Mouse (Mus musculus) stomach, embryonic 15.5 days (tissue): ENCODE measurements around the gene Map3k11. TPM values are rescaled to one million over a fixed set of nuclear protein-coding genes. Genes with fewer than 3 reads are reported as not detected.
A peak's percentile ranks its signal among the peaks of the same experiment; 100 is the strongest.

Source experiments
- ATAC-seq: fragments of 200-750 bp; cut with Nextera tagmentation; 2 replicates; pipeline ENCODE4 v1.8.0; 2017; ENCODE audit warnings: low read depth, moderate number of reproducible peaks, moderate TSS enrichment; ENCODE audit not compliant: insufficient read depth, low FRiP score
- H3K27ac ChIP-seq: fragments of 300-500 bp; sonication (generic); 2 replicates; pipeline ENCODE4 v1.5.1; 2015; ENCODE audit warnings: mild to moderate bottlenecking, inconsistent platforms
- H3K27me3 ChIP-seq: fragments of 300-500 bp; sonication (generic); replicated peaks from 2 replicates; pipeline ENCODE4 v1.6.1; 2015; ENCODE audit warnings: inconsistent platforms
- H3K36me3 ChIP-seq: fragments of 300-500 bp; sonication (generic); 2 replicates; pipeline ENCODE4 v1.6.1; 2015; ENCODE audit warnings: inconsistent platforms
- H3K4me1 ChIP-seq: fragments of 300-500 bp; sonication (generic); 2 replicates; pipeline ENCODE4 v1.6.1; 2015; ENCODE audit warnings: inconsistent platforms
- H3K4me2 ChIP-seq: fragments of 300-500 bp; sonication (generic); 2 replicates; pipeline ENCODE4 v1.6.1; 2015; ENCODE audit warnings: mild to moderate bottlenecking, inconsistent platforms
- H3K4me3 ChIP-seq: fragments of 300-500 bp; sonication (generic); replicated peaks from 2 replicates; pipeline ENCODE4 v1.5.1; 2015; ENCODE audit warnings: inconsistent platforms
- H3K9ac ChIP-seq: fragments of 300-500 bp; sonication (generic); 2 replicates; pipeline ENCODE4 v1.6.1; 2015; ENCODE audit warnings: inconsistent platforms
- H3K9me3 ChIP-seq: fragments of 300-500 bp; sonication (generic); 2 replicates; pipeline ENCODE4 v1.6.1; 2016; ENCODE audit warnings: inconsistent platforms
- WGBS: fragments of 180-500 bp; shearing (Covaris S2); methylation state at CpG from one replicate; pipeline ENCODE4 v1.1.7; 2015; 5-methylcytosine and 5-hydroxymethylcytosine counted together
- polyA plus RNA-seq: library from polyadenylated mRNA; unstranded; fragments of >200 nt; fragmentation: Nextera tagmentation; extraction: Ambion mirVana; gene quantifications from 2 replicates; pipeline ENCODE4 v1.2.1, GENCODE M21; 2015

Gene Map3k11
- polyA plus RNA-seq, 1 experiment from 2014 or later = 27.7 TPM

DNA sequence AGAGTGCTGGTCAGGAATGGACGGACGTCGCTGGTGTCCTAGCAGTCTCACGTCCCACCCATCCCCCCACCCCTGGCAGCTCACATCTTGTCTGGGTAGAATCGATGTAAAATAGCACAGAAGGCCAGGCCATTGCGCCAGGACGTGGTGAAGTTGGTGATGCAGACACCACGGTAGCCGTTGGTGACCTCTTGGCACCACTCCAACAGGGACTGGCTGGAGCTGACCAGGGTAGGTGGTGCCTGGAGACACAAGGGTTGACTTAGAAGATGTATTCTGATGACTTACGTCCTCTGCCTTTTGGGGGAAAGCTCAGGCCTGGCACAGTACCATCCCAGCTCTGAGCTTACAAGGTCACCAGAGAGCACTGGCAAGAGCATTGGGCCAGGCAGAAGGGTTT, 28.4 kb downstream of the Map3k11 start:
- H3K9me3 ChIP-seq = no peaks in the 10 kb centered on the region
- H3K4me2 ChIP-seq = no peak overlapping the region
- no peak for ATAC-seq
- H3K27me3 ChIP-seq = no peaks in the 10 kb centered on the region
- H3K27ac ChIP-seq = no peak overlapping the region
- peaks cover 33% of the 10 kb centered on the region for H3K36me3 ChIP-seq
- H3K4me1 ChIP-seq = peaks cover 18% of the 10 kb centered on the region
- no peak overlapping the region for H3K9ac ChIP-seq
- H3K4me3 ChIP-seq = no peak overlapping the region
- 49% methylated on average over 10 of the region's 10 CpGs for WGBS

DNA sequence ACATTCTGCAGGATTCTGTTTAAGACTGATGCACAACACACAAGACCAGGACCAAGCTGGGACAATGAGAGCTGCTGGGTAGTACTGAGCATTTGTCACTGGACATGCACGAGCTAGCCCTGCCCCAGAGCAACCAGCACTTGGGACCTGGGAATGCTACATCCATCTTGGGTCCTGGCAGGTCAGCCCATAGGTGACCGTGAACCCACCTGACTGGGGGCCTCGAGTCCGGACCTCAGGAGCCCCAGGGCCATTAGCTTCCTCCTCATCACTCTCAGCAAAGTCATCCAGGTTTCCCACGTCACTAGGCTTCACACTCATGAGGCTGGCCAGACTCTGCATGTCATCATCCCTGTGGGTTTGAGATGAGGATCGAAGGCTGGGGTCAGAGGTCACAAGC, 32.7 kb downstream of the Map3k11 start:
- H3K27me3 ChIP-seq = no peaks in the 10 kb centered on the region
- 93% methylated on average over 6 of the region's 6 CpGs for WGBS
- no peak overlapping the region for H3K27ac ChIP-seq
- H3K9ac ChIP-seq = no peak overlapping the region
- peaks cover 36% of the 10 kb centered on the region for H3K36me3 ChIP-seq
- peaks cover 26% of the 10 kb centered on the region for H3K4me1 ChIP-seq
- no peak overlapping the region for H3K4me2 ChIP-seq
- no peak for ATAC-seq
- no peaks in the 10 kb centered on the region for H3K9me3 ChIP-seq
- no peak overlapping the region for H3K4me3 ChIP-seq

DNA sequence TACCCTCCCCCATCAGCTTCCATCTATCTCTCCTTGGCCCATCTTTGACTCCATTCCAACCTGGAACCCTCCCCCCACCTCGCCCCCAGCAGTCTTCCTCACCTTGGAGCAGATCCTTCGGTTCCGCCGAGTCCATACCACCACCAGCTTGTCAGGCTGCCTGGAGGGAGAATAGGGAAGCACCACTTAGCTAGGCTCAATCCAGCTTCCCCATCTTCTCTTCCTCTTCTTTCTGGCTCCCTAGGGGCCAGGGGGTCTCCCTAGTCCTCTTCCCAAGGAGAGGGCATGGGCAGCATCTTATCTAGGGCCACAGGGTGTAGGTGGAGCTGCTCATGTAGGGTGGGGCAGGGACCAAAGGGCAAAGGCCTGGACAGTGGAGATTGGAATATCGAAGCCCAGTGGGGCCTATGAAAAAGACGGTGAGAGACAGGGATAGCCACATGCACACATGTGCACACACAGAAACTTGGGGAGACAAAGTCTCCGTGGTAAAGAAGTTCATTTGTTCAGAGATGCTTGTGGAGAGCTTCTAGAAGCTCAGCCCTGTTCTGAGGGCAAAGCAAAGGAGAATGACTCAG, 34.4 kb downstream of the Map3k11 start:
- Histone ChIP-seq H3K9ac (no peak overlapping the region), H3K4me2 (no peak overlapping the region), H3K9me3 (no peaks in the 10 kb centered on the region), H3K36me3 (peaks cover 36% of the 10 kb centered on the region), H3K27me3 (no peaks in the 10 kb centered on the region), H3K4me1 (peaks cover 39% of the 10 kb centered on the region), H3K27ac (no peak overlapping the region), H3K4me3 (peak overlapping the region; percentile 3; the same call in 1 of the 2 replicates)
- 84% methylated on average over 7 of the region's 7 CpGs for WGBS
- peak; percentile 45; the same call in 1 of the 2 replicates for ATAC-seq

DNA sequence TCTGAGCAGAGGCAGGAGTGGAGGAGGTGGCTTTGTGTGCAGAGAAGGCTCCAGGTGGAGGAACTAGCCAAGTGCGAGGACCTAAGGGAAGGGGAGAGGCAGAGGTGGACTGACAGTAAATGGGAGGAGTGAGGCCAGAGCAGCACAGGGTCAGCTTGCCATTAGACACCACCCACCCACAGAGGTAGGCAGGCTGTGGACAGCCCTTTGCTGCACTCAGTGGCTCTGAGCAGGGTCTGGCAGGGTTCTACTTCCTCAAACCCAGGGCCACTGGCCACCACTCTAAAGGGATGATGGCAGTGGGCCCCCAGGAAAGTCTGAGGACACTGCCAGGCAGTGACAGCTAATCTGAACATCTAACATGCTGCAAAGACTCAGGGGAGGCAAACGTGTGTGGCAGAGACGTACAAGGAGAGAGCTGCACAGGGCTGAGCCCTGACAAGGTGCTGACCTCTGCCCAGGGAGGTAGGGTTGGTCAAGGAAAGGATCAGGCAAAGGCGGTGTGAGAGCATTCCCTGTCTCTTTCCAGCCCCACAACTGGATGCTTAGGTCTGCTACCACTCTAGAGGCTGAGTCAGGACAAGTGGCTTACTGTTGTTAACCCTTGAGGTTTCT, 35.5 kb downstream of the Map3k11 start:
- Histone ChIP-seq H3K27ac (peak overlapping the region; percentile 81; the same call in 1 of the 2 replicates), H3K27me3 (no peaks in the 10 kb centered on the region), H3K4me1 (peaks cover 48% of the 10 kb centered on the region)

DNA sequence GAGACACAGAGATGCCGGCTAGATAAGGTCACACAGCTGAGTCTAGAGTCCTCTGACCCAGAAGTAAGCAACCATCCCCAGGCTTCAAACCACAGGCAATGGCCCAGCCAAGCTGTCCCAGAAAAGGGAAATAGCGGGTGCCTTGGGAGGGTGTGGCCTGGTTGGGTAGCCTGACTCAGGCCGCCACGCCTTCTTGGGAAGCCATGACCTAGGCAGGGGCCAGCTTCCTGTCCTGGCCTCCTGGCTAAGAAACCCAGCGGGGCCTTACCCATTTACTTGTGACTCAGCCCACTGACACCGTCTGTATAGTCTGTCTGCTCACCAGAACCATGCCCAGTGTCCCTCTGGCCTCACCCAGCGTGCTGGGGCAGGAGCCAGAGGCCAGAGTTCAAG, 36.0 kb downstream of the Map3k11 start:
- H3K4me1 ChIP-seq = peaks cover 48% of the 10 kb centered on the region
- H3K4me3 ChIP-seq = peak overlapping the region; percentile 89
- peak overlapping the region; percentile 38; the same call in 1 of the 2 replicates for H3K9ac ChIP-seq
- 40% methylated on average over 7 of the region's 7 CpGs for WGBS
- peak; percentile 36 for ATAC-seq
- peaks cover 32% of the 10 kb centered on the region for H3K36me3 ChIP-seq
- peak overlapping the region; percentile 88 for H3K4me2 ChIP-seq
- no peaks in the 10 kb centered on the region for H3K9me3 ChIP-seq
- peak overlapping the region; percentile 81; the same call in 1 of the 2 replicates for H3K27ac ChIP-seq
- H3K27me3 ChIP-seq = no peaks in the 10 kb centered on the region

More for the DNA sequence above, 35.5 kb downstream of the Map3k11 start:
- peaks cover 36% of the 10 kb centered on the region for H3K36me3 ChIP-seq
- H3K9ac ChIP-seq = peak overlapping the region; percentile 38; the same call in 1 of the 2 replicates
- ATAC-seq = no peak
- no peaks in the 10 kb centered on the region for H3K9me3 ChIP-seq
- WGBS = 61% methylated on average over 4 of the region's 4 CpGs
- H3K4me2 ChIP-seq = peak overlapping the region; percentile 88
- peak overlapping the region; percentile 89 for H3K4me3 ChIP-seq

DNA sequence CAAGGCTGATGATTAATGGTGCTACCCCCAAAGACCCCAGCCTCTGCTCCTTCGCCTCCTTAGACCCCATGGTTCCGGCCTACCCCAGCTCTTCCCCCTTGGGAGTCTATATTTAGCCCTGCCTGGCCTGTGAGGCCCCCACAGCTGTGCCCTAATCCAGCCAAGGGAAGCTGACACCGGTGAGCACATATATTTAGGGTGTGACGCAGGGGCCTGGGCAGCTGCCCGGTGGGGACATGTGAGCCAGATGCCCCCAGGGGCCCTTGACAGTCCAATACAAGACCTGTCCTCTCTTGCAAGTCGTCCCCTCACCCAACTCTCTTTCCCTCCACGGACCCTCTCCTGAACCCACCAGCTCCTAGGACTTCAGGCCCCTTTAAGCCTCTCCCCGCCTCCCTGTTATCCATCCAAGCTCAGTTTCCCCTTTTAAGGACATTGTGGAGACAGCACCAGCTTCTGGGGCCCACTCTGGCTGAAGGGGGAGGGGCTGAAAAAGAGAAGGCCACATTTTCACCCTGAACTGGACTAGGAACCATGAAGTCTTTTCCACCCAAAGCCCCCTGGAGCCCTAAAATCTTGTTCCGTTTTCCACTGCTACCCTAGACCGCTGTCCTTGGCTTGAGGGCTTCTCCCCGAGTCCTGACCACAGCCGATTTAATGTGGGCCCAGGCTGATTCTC, 36.6 kb downstream of the Map3k11 start:
- H3K4me1 ChIP-seq = peaks cover 54% of the 10 kb centered on the region
- peaks cover 26% of the 10 kb centered on the region for H3K36me3 ChIP-seq
- H3K4me3 ChIP-seq = peak overlapping the region; percentile 89
- no peaks in the 10 kb centered on the region for H3K27me3 ChIP-seq
- H3K9ac ChIP-seq = peak overlapping the region; percentile 56; the same call in 1 of the 2 replicates
- peak overlapping the region; percentile 88 for H3K4me2 ChIP-seq
- peak; percentile 0; the same call in 1 of the 2 replicates for ATAC-seq
- peak overlapping the region; percentile 81 for H3K27ac ChIP-seq
- H3K9me3 ChIP-seq = no peaks in the 10 kb centered on the region
- WGBS = 46% methylated on average over 12 of the region's 12 CpGs

DNA sequence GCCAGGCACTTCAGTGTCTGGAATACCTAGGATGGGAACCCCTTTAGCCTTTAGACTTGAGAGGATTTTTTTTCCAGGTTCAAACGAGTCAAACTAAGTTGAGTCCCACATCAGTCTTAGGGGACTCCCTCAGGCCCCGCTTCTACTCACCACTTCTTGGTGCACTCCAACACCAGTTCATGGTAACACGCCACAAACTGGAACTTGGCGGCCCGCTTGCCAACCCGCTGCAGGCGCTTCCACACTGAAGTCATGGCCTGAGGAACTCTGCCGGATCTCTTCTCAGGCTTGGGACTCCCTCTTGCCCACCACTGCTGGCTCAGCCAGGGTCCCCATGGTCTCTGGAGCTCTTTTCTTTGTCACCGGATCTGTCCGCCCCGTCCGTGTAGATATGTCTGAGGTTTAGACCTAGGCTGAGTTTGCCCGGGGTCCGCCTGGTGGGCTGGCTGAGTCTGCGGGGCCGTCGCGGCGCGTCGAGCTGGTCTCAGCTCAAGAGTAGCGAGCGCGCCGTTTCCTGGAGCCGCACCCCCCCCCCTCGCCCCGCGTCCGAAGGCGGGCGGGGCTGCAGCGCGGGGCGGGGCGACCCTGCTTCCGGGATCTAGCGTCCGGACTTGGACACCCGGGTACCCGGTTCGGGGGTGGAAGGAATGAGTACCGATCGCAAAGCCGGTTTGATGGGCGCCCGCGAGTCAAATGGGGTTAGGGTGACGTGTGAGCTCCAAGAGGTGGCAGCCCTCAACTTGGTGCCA, 37.4 kb downstream of the Map3k11 start, which contains the start of gene Ehbp1l1:
TSS of gene Ehbp1l1 (minus strand) at position 551 of the 749 bp plus-strand sequence.
- whole genome bisulfite sequencing = 6% methylated on average over 49 of the region's 49 CpGs

DNA sequence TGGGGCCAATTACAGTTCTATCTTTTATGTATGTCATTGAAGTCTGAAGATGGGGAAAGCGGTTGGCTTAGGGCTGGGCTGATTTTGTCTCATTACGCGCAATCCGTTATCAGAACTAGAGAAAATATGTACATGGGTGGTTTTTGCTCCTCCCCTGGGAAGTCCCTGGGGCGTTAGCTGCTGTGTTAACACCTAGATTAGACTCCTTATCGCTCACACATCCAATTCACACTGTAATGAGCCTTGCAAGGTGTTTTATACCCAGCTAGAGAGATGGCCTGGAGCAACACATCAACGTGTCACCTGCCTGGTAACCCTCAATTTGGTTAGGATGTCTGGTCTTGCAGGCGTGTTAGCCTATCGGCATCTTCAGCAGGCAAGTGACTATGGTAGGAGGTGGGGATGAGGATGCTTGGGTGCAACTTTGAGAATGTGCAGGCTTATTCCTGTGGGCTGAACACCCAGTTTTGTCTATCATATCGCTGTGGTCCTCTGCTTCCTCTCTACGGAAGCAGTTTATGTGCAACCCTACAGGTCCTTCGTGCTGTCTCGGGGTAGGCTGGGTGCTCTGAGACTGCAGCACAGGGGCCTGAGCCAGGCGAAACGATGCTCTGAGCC, 38.5 kb downstream of the Map3k11 start:
- Histone ChIP-seq H3K9me3 (no peaks in the 10 kb centered on the region), H3K4me1 (peaks cover 67% of the 10 kb centered on the region), H3K9ac (peak overlapping the region; percentile 38; the same call in 1 of the 2 replicates), H3K36me3 (peaks cover 9% of the 10 kb centered on the region; the same call in 1 of the 2 replicates), H3K27me3 (no peaks in the 10 kb centered on the region), H3K4me3 (peak overlapping the region; percentile 89), H3K27ac (peak overlapping the region; percentile 81), H3K4me2 (peak overlapping the region; percentile 88)
- peak; percentile 5; the same call in 1 of the 2 replicates for ATAC-seq
- 60% methylated on average over 15 of the region's 15 CpGs for WGBS

More for the DNA sequence above, 37.4 kb downstream of the Map3k11 start, which contains the start of gene Ehbp1l1:
- H3K4me2 ChIP-seq = peak within 1 kb of the TSS; percentile 88
- H3K36me3 ChIP-seq = peaks cover 18% of the 10 kb centered on the region
- H3K4me3 ChIP-seq = peak within 1 kb of the TSS; percentile 89
- no peaks in the 10 kb centered on the region for H3K9me3 ChIP-seq
- H3K27me3 ChIP-seq = no peaks in the 10 kb centered on the region
- peak within 1 kb of the TSS; percentile 81 for H3K27ac ChIP-seq
- peak within 1 kb of the TSS; percentile 56; the same call in 1 of the 2 replicates for H3K9ac ChIP-seq
- H3K4me1 ChIP-seq = peaks cover 60% of the 10 kb centered on the region
- peak; percentile 35; the same call in 1 of the 2 replicates for ATAC-seq

DNA sequence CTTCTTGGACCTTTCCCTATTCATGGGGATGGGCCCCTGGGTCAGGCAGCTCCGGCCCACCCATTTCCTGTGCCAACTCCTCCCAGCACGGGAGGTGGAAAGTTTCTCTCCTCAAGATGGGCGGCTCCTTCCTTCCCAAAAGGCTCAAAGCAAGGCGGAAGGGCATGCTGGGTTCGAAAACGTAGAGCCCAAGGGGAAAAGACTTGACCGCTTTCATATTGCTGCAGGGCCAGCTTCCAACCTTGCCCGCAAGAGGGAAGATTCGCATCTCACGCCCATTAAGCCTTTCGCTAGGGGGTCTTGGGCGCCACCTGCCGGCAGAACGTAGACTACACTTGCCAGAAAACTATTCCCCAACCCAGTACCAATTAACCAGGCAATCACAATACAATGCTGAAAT, 39.2 kb downstream of the Map3k11 start:
- ATAC-seq = no peak
- H3K4me1 ChIP-seq = peaks cover 67% of the 10 kb centered on the region
- WGBS = 2% methylated on average over 14 of the region's 14 CpGs

DNA sequence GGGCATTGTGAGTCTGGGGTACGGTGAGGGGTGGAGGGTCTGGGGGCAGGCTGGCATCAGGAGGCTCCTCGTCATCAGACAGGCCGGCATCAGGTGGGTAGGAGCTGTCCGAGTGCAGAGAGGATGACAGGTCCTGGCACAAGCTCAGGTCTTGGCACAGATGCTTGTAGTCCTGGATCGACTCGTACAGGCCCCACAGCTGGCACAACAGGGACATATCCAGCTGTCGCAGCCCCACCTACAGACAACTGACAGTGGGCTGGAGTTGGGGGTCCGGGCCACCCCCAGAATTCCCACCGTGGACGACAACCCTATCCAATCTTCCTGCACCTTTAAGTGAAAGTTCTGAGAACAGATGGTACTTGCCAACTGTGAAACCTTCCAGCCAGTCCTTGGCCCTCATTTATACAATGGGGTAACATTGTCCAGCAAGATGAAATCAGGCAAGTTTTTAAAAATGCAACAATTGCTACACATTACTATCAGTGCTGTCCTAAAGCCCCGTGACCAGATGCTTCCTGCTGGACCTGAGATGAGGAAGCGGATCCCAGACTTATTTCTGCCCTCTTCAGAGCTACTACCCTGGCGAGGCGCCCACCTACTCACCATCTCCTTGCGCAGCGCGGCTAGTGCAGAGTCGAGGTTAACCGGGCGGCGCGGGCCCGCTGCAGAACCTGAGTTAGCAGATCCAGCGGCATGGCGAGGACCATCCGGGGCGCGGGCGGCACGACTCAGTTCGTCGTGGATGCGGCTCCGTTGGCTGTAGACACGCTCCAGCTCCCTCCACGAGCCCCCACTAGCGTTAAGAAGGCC, 40.3 kb downstream of the Map3k11 start:
- Histone ChIP-seq H3K27me3 (no peaks in the 10 kb centered on the region), H3K36me3 (no peaks in the 10 kb centered on the region), H3K4me2 (peak overlapping the region; percentile 88), H3K9me3 (no peaks in the 10 kb centered on the region), H3K4me1 (peaks cover 66% of the 10 kb centered on the region), H3K9ac (peak overlapping the region; percentile 99), H3K27ac (peak overlapping the region; percentile 90), H3K4me3 (peak overlapping the region; percentile 89)
- ATAC-seq = no peak
- 8% methylated on average over 37 of the region's 37 CpGs for WGBS

More for the DNA sequence above, 39.2 kb downstream of the Map3k11 start:
- Histone ChIP-seq H3K27ac (peak overlapping the region; percentile 81), H3K36me3 (peaks cover 4% of the 10 kb centered on the region; the same call in 1 of the 2 replicates), H3K4me2 (peak overlapping the region; percentile 88), H3K9me3 (no peaks in the 10 kb centered on the region), H3K4me3 (peak overlapping the region; percentile 89), H3K27me3 (no peaks in the 10 kb centered on the region), H3K9ac (peak overlapping the region; percentile 38; the same call in 1 of the 2 replicates)
